Mouse (Mus musculus): ENCODE data around the gene Mrc2. TPM values are rescaled to one million over a fixed set of nuclear protein-coding genes. Genes with fewer than 3 reads are reported as not detected.

Mrc2 gene
- total RNA-seq, 2 experiments from 2014 or later, result 0.11 TPM; not detected in 1

DNA sequence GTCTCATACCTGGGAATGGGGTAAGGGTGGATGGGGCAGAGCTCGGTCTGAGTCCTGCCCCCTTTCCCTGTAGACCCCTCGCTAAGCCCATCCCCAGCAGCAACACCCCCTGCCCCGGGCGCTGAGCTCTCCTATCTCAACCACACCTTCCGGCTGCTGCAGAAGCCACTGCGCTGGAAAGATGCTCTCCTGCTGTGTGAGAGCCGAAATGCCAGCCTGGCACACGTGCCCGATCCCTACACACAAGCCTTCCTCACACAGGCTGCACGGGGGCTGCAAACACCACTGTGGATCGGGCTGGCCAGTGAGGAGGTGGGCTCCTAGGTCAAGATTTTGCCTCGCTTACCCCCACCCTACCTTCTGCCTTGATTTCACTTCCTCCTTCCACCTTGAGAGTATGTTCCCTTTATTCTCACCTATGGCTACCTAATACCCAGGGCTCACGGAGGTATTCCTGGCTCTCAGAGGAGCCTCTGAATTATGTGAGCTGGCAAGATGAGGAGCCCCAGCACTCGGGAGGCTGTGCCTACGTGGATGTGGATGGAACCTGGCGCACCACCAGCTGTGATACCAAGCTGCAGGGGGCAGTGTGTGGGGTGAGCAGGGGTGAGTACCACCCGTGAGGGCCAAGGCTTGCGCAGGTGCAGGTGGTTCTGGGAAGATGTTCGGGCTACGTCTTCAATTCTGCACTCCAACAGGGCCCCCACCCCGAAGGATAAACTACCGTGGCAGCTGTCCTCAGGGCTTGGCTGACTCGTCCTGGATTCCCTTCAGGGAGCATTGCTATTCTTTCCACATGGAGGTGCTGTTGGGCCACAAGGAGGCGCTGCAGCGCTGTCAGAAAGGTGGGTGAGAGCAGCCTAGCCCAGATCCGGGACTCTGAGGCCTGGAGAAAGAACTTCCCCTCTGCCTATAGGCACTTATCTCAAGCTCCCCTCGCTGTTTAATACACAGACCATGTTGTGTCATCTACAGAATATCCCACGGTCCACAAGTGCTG lies 55.0 kb downstream of the Mrc2 start:
- ATAC-seq (ENCODE audit: poor library complexity, severe bottlenecking), result peak; percentile 77

DNA sequence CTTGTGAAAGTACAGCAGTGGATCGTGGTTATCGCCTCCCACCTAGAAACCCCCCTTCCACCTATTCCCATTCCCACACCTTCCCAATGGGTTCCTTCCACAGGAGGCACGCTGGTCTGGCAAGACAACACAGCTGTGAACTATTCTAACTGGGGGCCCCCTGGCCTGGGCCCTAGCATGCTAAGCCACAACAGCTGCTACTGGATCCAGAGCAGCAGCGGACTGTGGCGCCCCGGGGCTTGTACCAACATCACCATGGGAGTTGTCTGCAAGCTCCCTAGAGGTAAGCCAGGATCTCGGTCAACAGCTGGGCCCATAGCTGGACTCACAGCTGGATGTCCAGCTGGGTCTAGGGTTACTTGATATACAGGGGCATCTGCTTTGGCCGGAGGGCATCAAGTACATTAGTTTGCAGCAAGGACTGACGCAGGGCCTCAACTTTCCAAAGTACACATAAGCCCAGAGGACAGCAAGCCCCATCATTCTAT lies 56.1 kb downstream of the Mrc2 start:
- no peak for ATAC-seq (ENCODE audit: poor library complexity, severe bottlenecking)

DNA sequence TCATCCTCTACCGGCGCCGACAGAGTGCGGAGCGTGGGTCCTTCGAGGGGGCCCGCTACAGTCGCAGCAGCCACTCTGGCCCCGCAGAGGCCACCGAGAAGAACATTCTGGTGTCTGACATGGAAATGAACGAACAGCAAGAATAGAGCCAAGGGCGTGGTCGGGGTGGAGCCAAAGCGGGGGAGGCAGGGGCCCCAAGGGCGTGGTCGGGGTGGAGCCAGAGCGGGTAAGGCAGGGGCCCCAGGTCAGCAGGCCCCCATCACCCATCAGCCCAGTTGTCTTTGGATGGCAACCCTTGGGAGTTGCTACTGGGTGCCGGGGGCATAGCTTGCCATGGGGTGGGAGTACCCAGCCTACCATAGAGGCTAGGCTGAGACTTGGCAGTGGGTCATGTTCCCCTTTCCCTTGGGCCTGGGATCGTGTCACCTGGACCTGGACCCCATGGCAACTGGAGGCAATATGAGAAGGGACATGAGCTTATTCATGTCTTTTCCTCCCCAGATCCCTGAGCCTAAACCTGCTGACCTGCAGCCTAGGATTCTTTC lies 57.4 kb downstream of the Mrc2 start:
- no peak for ATAC-seq (ENCODE audit: poor library complexity, severe bottlenecking)

DNA sequence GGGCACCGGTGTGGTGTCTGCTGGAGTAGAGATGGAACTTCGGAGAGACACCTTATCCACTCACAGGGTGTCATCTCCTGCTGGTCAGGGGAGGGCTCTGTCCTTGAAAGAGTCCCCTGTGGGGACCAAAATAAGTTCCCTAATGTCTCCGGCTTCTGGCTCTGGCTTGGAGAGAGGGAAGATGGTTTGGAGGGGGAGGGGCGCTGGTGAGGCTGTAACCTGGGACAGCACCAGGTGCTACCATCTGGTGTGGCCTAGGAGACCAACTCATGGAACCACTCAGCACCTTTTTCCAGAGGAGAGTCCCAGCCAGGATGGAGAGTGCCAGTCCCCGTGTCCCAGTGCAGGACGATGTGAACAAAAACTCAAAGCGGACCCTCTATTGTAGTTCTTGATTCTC lies 58.2 kb downstream of the Mrc2 start:
- no peak for ATAC-seq (ENCODE audit: poor library complexity, severe bottlenecking)

DNA sequence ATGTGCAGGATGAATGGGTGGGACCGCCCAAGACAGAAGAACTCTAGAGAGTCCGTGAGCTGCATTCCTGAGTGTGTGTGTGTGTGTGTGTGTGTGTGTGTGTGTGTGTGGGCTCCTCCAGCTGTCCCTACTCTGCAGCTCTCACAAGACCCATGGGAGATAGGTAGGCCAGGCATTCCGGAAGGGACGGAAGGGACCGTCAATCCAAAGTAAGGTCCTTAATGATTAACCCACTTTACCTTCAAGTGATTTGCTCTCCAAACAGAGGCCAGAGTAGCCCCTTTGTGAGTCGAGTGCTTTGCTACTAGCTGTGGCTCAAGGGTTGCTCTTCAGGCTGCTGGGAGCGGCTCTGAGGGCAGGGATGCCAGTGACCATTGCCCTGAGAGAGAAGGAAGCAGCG lies 59.7 kb downstream of the Mrc2 start:
- ATAC-seq (ENCODE audit: poor library complexity, severe bottlenecking), result no peak

DNA sequence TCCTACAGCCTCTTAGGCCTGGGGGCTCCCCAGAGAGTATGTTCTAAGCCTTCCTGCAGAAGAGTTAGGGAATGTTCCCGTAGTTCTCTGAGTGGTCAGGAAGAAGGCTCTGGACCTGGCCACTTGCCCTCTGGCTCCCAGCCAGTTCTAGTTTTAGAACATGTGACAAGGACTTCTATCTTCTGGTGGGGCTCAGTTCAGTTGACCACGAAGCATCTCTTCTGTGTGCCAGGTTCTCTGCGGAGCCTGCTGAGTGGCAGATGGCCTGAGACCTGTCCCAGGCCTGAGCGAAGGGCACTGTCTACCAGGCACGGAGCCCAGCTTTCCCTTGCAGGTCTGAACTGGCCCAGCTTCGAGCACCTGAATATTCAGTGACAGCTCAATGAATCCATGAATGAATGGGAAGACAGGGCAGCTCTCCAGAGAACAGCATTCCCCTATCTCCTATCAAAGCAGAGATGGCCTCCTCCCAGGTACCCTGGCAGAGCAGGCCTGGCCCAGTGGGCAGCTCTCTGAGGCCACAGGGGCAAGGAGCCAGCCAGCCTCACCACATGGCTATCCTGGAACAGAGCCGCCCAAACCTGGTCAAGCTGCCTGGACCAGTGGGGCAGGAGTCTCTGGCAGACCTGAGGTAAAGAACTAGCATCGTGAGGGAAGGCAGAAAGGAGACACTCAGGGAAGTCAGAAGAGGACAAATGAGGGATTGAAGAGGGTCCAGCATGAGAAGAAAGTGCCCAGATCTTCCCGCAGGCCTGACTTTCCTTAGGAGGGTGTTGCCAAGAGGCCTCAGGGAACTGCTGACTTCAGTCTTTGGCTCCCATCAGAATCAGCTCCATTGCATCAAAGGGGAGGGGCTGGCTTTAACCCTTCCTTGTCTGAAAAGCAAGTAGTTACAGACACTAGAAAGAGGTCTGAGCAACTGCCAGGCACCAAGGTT lies 60.8 kb downstream of the Mrc2 start:
- no peak for ATAC-seq (ENCODE audit: poor library complexity, severe bottlenecking)

DNA sequence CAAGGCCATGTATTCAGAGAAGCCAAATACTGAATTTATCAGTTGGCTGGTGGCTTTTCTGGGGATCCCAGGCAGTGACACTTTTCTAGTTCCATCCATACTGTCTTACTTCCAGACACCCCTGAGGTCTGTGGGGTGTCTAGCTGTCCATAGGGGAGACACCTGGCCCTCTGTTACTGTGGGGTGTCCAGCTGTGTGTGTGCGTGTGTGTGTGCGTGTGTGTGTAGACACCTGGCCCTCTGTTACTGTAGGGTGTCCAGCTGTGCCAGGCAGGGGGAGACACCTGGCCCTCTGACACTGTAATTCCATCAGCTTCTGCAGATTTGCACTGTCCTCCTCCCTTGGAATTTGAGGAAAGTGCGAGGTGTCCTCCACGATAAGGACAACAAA lies 61.4 kb downstream of the Mrc2 start:
- ATAC-seq (ENCODE audit: poor library complexity, severe bottlenecking), result no peak

DNA sequence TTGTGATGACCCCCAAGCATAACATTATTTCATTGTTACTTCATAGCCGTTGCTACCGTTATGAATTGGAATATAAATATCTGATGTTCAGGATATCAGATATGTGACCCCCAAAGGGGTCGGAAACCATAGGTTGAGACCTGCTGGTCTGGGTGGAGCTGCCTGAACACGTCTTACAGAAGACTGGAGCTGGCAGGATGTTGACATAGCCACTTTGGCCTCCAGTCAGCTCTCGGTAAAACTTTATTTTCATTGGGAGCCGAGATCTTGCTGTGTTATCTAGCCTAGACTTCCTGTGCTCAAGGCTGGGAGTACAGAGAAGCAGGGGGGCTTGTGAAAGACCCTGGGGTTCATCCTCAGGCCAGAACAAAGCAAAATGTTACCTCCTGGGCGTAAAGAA lies 63.9 kb downstream of the Mrc2 start:
- ATAC-seq (ENCODE audit: poor library complexity, severe bottlenecking), result no peak

DNA sequence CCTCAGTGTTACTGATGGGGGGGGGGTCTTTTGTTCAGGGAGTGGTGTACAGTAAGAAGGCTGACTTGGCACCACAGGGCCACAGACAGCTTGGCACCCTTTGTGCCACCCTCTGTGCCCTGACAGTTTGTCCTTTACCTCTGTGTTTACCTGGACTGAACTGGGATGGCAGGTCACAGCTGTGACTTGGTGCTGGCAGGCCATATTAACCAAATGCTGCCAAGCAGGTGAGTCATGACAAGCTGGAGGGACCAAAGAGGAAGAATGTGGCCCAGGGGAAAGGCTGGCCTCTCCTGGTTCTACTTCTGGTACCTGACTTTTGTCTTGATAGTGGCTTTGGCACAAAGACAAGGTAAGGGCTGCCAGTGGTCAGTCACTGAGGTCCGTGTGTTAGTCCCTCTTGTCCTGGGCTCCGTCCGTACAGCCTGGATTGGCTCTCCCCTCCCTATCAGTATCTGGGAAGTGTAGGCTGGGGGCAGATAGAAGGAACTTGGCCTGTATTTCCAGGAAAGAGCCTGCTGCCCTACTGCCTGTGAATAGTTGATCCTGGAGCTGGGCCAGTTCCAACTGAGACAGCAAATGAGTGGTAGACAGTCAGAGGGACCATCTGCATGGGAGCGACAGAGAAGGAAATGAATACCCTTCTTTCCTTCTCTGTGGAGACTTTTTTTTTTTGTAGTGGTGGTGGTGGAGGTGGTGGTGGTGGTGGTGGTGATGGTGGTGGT lies 69.8 kb downstream of the Mrc2 start:
- no peak for ATAC-seq (ENCODE audit: poor library complexity, severe bottlenecking)

DNA sequence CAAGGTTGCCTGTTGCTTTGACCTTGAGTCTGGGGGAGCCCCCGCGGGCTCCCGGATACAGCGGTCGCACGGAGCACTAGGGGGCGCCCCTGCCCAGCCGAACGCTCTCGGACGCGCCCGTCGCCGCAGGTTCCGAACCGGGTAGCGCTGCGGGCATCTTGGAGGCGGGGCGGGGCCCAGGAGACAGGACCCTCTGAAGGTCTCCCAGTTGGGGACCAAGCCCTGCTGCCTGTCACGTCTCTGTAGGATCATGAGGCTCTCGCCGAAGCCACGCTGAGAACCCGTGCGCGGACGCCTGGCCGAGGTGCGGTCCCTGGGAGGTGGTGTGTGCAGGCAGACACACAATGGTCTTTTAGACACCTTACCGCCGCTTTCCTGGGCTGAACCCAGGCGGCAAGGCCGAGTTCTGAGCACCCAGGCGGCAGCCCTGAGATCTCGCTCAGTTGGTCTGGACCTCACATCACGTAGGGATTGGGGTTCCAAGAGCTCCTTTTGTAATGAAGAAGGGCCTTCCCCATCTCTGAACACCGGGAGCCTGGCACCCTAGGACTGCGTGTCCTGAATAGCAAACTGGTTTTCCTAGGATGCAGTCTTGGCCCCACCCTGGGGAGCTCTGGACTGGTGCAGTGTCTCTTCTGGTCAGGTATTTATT lies 70.6 kb downstream of the Mrc2 start:
- peak; percentile 74 for ATAC-seq (ENCODE audit: poor library complexity, severe bottlenecking)

DNA sequence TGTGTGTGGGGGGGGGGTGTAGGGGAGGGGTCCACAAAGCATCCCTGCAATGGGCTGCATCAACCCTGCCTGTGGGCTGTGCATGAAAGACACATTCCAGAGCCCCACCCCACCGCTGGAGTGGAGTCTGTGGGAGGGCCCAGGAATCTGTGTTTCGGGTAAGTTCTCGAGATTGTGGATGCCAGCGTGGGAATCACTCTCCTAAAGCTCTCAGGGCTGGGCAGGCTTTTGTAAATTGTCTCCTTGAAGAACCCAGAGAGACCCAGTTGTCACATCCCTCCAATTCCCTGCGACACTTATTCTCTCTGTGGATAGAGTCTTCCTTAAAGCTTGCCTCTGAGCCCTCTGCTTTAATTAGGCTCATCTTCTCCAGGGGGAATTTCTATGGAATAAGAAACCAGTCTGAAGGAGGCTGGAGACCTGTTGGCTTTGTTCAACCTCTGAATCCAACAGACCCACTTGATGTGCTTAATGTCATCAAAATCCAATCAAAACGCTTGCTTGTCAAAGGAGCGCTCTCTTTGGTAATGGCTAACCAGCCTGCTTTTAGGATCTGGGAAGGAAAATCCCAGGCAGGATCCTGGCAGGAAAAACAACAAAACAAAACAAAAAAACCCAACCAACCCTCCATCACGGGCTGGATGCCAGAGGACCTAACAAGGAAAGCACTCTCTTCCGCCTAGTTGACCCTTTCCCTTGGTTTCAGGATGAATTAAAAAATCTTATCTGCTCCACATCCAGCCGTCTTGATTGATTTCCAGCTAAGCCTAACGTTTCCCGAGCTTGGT lies 71.3 kb downstream of the Mrc2 start:
- ATAC-seq (ENCODE audit: poor library complexity, severe bottlenecking), result no peak

DNA sequence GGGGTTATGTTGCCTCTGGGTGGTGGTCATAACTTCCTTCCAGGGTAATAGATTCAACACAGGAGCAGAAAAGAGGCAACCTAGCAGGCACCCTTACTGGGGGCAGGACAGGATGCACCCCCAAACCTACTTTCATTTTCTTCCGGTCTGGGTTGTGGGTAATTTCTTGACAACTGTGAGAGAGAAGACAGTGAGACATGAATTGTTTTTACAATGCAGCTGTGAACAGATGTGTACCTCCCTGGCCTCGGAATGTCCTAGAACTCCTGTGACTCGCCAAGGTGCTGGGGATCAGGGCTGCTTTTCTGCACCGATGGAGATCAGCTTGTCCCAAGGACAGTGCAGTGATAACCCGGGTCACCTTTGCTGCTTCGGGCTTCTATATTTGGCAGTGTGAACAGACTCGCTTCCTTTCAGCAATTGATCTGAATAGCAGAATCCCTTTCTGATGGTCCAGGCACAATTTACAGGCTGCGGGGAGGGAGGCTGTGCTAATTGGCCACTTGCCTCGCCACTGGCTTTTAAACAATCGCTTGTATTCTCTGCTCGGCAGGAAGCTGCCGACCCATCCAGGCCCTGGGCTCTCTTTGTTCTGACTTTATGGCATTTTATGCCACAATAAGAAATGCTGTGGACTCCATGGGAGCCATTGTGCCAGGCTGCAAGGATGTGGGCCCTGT lies 72.1 kb downstream of the Mrc2 start:
- no peak for ATAC-seq (ENCODE audit: poor library complexity, severe bottlenecking)

DNA sequence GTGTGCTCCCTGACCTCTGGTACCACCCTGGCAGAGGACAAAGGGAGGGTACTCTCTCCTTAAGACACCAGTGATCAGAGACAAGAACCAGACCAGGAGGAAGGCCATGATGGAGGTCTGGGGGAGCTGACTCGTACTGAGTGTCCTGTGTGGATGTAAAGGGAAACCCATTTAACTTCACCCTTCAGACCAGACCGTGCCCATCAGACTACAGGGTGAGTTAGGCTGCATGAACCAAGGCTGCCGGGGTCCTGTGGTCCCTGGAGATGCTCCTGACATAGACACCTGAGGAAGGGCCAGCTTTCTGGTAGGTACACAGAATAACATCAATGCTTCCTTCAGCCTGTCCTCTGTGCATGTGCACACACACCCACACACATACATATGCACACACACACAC lies 73.2 kb downstream of the Mrc2 start:
- no peak for ATAC-seq (ENCODE audit: poor library complexity, severe bottlenecking)

DNA sequence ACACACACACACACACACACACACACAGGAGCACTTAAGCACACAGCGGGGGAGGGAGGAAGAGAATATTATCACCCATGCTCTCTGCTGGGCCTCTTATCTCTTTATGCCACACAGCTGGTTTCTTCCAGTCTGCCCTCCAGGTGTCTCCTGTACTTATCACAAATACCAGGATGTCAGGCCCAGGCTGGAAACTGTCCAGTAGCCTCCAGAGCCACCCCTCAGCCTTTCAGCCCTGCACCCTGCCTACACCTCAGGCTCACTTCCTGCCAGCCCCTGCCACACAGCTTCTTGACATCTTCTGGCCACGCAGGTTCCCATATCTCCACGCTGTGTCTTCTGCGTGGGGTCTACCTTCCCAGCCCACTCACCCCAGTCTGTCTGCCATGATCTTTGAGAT lies 73.6 kb downstream of the Mrc2 start:
- ATAC-seq (ENCODE audit: poor library complexity, severe bottlenecking), result peak; percentile 28

DNA sequence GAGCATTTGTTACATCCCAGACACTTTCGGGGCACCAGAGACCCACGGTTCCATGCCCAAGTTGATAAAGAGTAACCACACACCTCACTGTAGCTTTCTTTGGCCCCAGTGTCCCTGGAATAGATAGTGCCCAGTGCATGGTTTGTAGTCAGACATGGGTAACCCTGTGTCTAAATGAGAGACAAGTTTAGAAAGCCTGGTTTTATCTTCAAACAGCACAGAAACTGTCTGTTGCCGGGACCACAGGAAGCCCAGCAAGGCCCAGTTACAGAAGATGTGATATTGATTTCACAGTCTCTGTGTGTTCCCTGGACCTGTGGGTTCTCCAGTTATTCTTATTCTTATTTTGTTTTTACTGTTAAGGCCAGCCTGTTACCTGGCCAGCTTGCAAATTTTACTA lies 74.7 kb downstream of the Mrc2 start:
- ATAC-seq (ENCODE audit: poor library complexity, severe bottlenecking), result no peak

DNA sequence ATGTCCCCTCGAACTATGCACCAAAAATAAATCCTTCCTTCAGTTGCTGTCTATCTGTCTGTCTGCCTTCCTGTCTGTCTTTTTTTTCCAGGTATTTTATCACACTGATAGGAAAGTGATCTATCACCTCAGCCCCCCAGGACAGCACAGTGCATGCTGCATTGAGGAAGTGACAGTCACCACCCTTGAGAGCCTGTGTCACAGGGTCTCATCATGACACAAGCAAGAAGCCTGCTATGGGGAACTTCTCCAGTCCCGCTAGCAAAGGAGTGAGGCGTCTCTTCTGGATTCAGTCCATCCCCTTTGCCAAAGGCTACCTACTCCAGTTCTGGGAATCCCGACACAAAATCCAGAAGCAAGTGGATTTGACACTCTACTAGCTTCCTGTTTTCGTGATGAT lies 76.4 kb downstream of the Mrc2 start:
- peak; percentile 41 for ATAC-seq (ENCODE audit: poor library complexity, severe bottlenecking)

DNA sequence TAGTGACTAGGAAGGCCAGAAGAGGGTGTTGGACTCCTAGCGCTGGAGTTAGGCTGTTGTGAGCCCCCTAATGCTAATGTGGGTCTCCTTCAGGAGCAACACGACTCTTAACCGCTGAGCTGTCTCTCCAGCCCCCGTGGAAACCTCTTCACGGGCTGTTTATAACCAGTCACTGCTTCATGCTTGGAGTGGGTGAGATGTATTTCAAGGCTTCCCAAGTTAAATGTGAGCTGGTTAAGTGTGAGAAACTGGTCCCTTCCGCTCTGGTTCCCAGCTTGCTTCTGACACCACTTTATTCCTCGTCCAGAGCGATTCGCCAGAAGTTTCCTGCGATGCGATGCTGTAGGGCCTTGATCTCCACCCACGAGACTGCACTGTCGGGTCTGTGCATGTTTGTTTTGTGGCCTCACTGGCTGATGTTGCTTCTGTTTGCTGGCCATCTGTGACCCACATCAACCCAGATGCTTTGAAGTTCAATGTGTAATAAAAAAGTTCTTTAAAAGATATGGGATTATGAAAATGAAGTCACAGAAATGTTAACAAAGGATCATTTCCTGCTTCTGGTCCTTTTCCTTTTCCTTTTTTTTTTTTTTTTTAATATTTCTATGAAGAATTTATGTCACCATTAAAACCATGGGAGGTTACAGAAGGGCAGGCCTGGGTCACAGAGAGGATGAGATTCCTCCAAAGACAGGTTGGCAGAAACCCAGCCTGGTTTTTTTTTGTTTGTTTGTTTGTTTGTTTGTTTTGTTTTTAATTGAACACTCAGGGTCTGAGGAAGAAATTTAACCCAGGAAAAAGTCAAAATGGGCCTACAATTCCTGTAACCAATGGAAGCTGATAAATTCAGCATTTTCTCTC lies 77.3 kb downstream of the Mrc2 start:
- ATAC-seq (ENCODE audit: poor library complexity, severe bottlenecking), result no peak

DNA sequence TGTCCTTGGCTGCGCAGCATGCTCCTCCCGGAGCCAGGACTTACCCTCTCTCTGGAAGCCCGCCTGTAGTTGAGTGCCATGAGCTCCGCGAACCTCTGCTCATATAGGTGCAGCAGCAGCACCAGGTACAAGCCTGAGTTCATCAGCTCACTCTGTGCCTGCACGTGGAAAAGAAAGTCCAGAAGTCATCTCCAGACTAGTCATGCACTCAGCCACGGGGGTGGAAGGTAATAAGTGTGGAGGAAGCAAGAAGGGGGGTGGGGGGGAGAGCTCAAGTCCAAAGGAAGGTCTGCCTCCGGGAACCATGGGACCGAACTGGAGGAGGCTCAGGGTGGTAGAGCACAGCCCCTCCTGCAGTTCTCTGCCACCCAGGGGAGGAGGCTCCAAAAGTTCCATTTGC lies 79.4 kb downstream of the Mrc2 start:
- no peak for ATAC-seq (ENCODE audit: poor library complexity, severe bottlenecking)

Data from megakaryocyte, adult 5-6 weeks (primary cell).